Mouse (Mus musculus) cerebellum, adult 18-20 months (tissue): ENCODE data around the gene Lrguk.

Experiments
- DNase-seq, 2 experiments: peaks; one replicate each; pipeline ENCODE4 v3.0.0; 2021

Lrguk gene

DNA sequence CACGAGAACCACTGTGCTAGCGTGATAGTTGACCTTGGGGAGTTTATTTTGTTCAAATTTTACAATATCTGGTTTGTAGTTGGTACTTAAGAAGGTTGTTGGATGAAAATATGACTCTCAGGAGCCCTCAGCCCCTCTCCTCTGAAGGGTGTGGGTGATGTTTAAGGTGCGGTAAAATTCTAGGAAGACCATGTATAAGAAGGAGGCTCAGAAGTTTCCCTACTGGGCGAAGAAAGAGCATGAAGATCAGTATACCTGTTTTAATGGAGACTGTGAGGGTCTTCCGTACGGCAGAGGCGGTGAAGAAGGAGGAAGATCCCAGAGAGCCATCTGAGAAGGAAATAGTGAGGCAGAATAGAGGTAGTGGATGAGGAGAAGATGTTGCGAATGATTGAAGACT, 38.0 kb downstream of the Lrguk start:
- DNase-seq = no peak

DNA sequence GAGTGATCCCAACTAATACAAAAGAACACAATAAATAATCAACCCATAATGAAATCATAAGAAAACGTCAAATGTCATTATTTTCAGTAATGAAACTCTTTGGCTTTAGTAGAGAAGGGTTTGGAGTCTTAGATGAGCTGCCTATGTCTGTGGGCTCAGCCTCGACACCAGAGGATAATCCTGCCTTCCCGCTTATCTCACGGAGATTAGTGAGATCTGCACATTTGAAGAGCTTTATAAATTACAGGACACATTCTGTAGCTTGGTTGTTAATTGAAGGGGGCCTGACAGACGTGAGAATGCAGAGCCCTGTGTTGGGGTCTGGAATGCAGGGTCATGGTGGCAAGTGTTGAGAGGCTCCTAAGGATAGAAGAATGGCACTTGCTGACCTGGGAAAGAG, 42.7 kb downstream of the Lrguk start:
- DNase-seq = no peak

DNA sequence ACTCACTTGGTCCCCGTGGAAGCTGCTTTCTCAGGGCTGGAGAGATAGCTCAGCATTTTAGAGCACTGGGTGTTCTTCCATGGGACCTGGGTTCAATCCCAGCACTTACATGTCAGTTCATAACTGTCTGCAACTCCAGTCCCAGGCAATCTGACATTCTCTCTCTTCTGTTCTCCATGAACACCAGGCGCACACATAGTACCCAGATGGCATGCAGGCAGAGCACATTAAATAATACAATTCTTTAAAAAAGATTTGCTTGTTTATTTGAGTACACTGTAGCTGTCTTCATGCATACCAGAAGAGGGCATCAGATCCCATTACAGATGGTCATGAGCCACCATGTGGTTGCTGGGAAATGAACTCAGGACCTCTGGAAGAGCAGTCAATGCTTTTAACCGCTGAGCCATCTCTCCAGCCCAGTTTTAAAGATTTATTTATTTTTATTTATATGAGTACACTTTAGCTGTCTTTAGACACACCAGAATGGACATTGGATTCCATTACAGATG, 44.7 kb downstream of the Lrguk start:
- DNase-seq = no peak

DNA sequence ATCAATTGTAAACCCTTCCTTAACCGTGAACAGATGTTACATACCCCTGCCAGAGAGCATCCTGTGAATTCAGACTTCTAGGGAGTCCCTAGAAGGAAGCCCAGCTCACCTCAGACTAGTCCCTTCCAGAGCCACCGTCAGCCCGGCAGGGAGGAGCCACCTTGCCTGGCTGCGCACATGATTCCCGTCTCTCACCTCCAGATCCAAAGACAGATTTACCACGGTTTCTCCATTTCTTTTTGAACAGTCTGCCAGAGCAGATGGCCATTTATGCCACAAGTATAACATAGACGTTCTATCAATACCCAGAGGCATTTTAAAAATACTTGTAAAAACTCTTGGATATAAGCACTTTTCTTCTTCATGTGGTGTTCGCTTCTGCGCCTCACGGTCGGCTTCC, 46.3 kb downstream of the Lrguk start:
- no peak for DNase-seq

DNA sequence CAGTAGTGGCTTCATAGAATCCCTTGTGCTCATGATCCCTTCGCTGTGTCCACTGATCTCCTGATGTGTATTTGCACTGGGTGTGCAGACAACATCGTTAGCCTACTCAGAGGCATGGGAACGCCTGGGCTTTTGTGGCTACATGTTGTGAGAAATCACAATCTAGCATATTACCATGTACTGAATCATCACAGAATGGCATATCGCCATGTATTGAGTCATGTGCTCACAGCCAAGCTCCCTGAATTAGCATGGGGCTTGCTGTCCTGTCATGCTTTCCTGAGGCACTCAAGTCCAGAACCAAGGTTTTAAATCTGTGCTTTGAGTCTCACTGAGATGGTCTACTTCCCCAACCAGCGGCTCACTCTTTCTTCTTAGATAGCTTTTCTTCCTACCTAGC, 54.2 kb downstream of the Lrguk start:
- DNase-seq = no peak

DNA sequence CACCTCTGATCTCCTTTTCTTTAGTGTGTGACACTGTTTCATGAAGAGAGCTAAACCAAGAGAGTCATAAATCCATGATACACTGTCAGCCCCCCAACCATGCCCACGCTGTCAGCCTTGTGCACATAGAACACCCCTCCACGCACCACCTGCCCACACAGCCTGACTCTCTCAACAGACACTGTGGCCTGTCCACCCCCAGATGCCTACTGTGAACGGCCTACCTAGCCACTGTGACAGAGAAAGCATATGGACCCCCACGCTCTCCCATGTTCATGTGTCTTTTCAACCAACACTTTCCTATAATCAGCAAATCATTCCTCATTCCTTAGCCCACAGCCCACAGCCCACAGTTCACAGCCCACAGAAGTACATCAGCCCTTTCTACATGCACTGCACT, 58.5 kb downstream of the Lrguk start:
- DNase-seq = no peak

DNA sequence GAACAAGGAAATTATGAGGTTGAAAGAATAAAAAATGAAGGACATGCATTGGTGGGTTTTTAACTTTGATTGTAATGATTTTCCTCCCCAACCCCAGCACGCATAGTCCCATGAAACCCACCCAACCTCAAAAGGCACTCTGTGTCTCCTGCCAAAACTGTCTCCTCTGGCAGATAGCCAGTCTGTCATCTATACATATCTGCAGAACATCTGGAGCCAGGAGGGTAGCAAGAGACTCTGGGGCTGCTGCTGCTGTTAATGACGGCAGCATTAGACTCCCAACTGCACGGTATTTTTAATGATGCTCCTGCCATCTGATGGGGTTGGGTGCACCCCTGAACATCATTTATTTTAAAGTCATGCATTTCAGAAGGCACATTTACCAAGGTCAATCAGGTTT, 59.7 kb downstream of the Lrguk start:
- no peak for DNase-seq

DNA sequence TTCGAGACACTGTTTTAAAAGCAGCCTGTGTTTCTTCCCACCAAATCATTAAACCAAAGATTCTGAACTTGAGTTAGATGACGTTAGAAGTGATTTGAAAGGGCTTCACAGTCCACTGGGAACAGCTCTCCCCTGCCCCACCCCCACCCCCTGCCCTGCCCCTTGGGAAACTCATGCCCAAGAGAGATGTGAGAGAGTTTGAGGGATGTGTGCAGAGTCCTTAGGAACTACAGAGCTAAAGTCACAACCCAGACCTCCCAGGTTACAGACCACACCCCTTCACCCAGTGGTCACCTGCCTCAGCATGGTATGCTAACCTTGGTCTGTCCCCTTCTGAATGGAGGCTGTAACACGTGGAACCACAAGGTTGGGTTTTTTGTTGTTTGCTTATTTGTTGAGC, 62.3 kb downstream of the Lrguk start:
- no peak for DNase-seq

DNA sequence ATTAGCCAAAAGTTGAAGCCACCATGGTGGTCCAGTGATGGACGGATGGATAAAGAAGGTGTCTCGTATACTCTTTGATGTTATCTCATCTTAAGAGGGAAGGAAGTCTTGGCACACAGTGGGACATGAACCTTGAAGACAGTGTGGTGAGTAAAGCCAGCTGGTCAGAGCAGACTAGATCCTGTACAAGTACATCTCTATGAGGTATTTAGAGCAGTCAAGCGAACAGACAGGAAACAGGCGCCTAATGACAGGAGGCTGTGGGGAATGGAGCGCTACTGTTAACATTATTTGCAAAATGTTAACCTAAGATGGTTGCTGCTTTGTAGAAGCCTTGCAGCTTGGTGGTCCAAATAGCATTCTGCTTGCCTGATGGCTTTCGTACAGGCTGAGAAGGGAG, 67.0 kb downstream of the Lrguk start:
- DNase-seq = no peak

DNA sequence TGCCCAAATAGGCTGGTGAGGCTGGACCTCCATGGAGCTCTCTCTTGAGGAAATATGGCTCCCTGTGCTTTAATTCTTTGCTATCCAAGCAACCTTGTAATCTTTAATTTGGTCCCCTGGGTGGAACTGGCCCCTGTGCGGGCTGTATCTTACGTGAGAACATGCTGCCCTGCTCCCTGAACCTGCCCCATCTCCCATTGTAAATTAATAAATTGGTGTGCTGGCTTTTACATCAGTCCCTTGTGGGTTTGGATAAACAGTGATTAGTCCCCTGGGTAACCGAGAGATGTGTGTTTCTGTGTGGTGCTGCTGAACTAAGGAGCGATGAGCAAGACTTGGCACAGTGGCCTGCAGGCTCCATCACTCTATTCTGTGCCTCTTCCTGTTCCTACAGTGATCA, 67.7 kb downstream of the Lrguk start:
- DNase-seq = no peak

DNA sequence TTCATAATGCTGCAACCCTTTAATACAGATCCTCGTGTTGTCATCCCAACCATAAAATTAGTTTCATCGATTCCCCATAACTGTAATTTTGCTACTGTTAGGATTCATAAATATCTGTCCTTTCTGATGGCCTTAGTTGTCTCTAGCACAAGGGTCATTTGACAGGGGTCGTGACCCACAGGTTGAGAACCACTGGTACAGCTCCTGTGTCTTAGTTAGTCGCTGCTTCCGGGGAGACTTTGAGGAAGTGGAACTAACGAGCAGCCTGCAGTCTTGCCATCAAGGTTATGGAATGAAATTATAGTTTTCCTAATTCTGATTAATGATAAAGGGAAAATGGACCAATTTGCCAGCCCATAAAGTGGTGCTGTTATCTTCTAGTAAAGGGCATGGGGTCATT, 70.5 kb downstream of the Lrguk start:
- no peak for DNase-seq

DNA sequence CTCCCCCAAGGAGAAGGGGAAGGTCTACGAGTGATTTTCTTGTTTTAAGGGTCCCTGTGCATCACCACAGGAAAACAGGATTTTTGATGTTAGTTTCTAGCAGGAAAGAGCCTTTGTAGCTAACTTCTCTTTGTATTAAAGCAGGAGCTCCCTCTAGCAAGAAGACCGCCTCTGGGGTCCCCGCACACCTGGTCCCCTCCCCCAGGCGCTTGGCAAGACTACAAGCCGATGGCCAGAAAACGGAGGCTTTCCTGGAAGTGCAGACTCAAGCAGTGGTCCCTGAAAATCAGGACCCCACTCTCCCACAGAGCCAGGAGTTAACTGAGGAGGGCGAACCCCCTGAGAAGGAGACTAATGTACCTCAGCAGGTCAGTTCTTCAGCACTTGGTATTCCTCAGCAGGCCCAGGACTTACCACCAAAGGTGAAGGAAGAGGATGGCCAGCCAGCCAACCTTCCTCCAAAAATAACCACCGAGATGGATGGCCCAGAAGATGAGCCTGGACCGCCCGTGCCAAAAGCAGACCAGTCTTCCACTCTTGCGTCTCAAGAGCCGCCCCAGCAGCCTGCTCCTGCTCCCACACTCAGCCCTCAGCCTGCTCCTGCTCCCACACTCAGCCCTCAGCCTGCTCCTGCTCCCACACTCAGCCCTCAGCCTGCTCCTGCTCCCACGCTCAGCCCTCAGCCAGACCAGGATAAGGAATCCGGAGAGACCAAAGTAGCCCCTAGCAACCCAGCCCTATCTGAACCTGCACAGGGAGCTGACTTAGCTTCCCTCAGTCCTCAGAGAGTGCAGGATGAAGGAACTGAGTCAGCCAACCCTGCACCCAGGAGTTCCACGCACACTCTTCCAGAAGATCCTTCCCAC, 72.5 kb downstream of the Lrguk start:
- no peak for DNase-seq

DNA sequence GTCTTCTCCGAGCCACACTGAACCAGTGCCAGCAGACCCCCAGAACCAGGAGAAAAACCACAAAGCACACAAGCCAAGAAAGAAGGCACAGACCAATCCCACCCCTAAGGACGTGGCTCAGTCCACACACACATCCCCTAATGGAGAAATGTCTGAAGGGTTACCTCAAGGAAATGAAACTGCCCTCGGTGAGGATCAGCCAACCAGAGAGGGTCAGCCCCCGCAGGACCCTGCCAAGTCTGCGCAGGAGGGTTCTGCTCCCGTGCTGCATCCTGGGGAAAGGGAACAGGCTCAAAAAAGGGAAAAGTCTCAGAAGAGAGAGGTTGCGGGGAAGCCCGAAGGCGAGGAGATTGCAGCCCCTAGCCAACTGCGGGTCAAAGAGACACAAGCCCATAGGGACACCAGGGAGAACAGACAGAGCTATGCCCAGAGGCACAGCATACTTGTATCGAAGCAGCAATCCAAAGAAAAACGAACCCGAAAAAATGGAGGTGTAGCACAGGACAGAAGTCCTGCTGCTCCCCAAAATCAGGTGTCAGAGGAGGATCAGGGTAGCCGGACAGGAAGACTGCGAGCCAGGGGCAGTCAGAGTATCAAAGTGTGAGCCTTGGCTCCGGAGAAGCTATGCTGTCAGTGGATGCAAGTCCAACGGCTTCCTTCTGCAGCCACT, 74.1 kb downstream of the Lrguk start:
- DNase-seq = no peak

DNA sequence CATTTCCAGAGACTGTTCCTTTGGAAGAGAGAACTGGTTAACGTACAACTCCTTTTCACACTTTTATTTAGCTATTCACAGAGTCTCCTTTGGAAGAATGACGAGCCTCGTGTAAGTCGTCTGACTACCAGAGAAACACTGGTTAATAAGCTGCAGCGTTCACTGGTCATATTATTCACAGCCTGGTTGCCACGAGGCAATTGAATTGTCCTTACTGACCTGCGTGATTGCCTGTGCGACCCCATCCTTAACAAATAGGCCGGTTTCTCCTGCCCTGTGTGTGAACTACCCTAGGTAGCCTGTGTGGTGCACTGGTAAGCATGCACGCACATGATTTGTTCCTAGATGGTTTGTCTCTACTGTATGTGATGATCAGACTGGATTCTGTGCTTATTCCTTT, 81.3 kb downstream of the Lrguk start:
- DNase-seq = no peak

DNA sequence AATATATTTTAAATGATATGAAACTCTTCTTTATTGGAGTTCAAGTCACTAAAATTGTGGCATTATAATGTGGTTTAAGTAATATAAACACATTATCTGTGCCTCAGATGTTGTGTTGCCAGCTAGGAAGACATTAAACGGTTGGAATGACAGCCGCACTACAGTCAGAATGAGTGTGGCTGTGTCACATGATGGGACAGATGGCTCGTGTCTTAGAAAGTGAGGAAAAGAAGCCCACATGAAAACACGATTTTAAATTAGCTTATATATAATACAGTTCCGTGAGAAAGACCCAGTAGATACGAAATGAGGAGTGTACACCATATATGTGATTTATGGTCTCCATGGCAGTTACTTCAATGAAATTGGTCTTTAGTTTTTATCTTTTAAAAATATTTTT, 82.2 kb downstream of the Lrguk start:
- DNase-seq = no peak

DNA sequence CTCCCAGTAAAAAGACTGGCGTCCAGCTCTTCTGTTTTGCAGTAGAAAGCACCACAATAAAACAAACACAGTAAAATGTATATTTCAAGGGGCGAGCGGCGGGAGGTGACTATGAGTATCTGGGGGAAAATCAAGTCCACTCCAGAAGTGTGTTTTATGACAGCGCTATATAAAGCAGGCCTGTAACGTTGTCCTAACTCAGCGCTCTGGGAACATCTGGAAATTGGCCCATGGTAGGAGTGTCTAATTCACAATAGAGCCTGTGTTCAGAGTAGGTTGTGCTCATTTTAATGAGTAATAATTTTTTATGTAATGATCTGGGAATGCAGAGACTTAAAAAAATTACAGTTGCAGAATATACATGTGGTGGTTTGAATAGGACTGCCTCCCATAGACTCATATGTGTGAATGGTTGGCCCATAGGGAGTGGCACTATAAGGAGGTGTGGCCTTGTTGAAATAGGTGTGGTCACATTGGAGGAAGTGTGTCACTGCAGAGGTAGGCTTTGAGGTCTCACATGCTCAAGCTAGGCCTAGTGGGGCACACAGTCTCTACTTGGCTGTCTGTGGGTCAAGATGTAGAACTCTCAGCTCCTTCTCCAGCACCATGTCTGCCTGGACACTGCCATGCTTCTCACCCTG, 87.7 kb downstream of the Lrguk start:
- no peak for DNase-seq

DNA sequence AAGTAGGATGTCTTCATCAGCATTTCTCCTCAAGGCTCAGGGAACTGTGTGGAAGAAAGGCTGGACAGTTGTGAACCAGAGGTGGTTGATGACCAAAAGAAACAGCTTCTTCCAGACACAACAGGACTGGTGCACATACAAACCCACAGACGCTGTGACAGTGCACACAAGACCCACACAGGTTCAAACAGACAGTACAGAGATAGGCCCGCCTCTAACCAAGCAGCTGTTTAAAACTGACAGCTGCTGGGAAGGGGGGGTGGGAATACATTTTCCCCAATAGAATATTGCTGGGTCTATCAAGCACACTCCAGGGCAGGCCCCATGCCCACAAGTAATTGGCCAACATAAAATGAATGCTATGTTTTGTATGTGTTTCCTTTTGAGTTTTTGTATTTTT, 95.2 kb downstream of the Lrguk start:
- DNase-seq = no peak

DNA sequence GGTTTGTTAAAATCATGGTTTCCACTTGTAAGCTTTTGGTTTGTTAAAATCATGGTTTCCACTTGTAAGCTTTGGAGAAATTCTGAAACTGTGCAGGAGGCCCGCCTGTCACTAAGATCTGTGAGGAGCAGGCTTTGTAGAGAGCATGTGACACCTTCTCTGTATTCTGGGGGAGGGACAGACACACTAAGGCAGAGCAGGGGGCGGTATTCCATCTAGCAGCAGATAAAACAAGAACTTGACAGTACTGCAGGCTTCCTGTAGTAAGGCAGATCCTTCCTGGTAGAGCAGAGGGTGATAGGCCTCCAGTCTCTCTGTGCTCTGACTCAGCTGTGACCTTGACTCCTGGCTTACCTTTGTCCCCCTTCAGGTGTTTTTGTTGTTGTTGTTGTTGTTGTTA, 100.0 kb downstream of the Lrguk start:
- DNase-seq = no peak

DNA sequence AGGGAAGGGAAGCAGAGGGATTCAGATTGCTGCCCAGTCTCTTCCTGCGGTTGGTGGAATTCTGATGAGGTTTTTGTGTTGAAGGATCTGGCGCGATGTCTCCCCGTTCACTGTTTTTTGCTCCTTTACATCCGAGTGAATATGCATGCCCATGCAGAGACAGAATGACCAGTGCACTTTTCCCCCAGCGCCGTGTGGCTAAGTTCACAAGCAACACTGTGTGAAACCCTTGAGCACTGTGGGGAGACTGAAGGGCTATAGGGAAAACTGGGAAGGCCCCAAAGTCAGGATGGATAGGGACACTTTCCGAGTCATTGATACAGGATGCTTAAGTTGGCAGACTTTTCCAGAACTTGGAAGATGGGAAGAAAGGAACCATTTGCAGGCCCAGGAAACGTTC, 103.1 kb downstream of the Lrguk start:
- no peak for DNase-seq

DNA sequence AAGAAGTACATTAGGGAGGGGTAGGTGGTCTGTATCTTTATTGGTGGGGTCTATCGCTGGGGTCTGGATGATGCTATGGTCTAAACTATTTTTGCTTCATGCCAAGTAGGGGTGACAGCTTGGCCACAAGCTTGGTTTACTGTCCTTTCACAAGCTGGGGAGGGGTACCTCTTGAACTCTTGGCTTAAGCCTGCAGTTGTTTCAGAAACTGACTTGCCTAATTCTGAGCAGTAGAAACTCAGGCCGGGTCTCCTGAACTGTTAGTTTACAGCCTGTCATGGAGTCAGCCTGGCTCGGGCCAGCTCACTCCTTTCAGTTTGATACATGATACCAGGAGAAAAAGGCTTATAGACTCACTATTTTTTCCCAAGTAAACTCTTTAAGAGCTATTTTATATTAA, 109.1 kb downstream of the Lrguk start:
- DNase-seq = no peak

DNA sequence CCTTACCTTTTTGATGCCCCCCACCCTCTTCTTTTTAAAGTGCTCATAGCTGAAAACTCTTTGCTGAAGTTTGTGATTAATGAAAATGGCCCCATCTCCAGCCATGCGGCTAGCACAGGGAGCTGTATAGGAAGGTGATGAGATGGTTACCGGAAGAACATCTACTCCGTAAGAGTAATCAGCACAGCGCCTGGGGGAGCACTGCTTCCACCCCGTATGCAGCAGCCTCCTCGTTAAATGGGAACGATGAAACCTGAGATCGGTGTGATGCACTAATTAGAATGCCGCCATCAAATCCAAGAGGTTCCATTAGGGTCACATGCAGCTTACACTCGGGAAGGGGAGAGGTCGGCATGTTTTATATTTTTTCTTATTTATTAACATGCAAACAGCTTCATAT, 113.7 kb downstream of the Lrguk start:
- DNase-seq = no peak

DNA sequence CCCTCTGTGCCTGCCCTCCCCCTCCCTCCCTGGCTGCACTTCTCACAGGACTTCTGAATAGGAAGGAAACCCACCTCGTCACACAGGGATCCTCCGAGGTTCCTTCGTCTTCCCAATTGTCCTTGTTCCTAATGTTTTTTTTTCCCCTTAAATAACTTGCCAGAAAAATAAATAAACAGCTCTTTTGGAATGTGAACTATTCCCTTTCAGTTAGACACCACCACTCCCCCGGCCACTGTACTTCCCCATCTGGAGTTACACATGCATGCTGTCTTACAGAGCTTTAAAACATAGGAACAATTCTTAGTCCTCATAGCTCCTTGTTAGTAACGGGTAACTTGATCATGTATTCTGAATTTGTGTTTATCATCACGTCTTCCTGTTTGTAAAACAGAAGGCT, 116.8 kb downstream of the Lrguk start:
- no peak for DNase-seq

DNA sequence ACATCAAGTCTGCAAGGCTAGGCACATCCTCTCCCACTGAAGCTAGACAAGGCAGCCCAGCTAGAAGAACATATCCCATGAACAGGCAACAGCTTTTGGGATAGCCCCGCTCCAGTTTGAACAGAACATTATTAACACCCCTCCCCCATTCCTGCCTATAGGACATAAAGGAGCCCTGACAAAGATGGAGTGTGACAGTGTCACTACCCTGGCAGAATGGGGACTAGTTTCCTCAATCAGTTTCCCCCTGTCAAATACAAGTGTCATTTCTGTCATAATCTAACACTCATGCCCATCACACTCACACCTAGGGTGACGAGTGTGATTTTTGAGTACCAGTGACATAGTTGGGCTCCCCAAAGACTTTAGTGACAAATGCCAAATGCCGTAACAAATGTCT, 118.8 kb downstream of the Lrguk start:
- no peak for DNase-seq

DNA sequence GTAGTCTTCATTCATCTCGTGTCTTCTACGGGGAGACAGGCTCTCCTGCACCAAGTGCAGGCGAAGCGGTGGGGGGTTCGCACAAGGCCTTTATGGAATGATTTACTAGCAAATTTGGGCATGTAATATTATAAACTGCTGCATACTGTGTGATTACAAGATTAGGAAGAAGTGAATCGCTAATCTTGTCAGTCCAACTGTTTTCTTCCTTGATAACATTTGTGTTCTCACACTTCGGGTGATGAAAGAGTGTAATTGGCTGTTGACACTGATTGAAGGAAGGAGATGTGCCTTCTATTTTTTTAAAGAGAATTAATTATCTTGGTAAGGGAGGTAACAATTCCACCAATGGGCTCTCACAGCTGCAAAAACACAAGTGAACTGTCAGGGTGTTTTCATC, 119.4 kb downstream of the Lrguk start:
- DNase-seq = no peak
